Mouse (Mus musculus) C2C12 (cell line): ENCODE data around the gene Krt90.

ENCODE experiments used
- CTCF ChIP-seq: IDR thresholded peaks from one replicate; pipeline ENCODE4 v1.5.1; 2011; ENCODE audit not compliant: control insufficient read depth, insufficient read depth, insufficient read length
- FOSL1 ChIP-seq: IDR thresholded peaks from one replicate; pipeline ENCODE4 v1.8.0; 2011; ENCODE audit warnings: mild to moderate bottlenecking, low read length; ENCODE audit not compliant: poor library complexity, insufficient read depth, severe bottlenecking
- MAX ChIP-seq: IDR thresholded peaks from one replicate; pipeline ENCODE4 v1.6.1; 2011; ENCODE audit warnings: mild to moderate bottlenecking, control low read depth
- MYOD1 ChIP-seq: IDR thresholded peaks from one replicate; pipeline ENCODE4 v1.6.1; 2011; ENCODE audit warnings: low read depth; ENCODE audit not compliant: control insufficient read depth, insufficient read length
- MYOG ChIP-seq: IDR thresholded peaks from one replicate; pipeline ENCODE4 v1.6.1; 2011; ENCODE audit not compliant: control insufficient read depth, insufficient read length; ENCODE audit errors: extremely low read depth
- USF1 ChIP-seq: IDR thresholded peaks from one replicate; pipeline ENCODE4 v1.6.1; 2011; ENCODE audit warnings: low read depth, mild to moderate bottlenecking, control low read depth, moderate library complexity

DNA sequence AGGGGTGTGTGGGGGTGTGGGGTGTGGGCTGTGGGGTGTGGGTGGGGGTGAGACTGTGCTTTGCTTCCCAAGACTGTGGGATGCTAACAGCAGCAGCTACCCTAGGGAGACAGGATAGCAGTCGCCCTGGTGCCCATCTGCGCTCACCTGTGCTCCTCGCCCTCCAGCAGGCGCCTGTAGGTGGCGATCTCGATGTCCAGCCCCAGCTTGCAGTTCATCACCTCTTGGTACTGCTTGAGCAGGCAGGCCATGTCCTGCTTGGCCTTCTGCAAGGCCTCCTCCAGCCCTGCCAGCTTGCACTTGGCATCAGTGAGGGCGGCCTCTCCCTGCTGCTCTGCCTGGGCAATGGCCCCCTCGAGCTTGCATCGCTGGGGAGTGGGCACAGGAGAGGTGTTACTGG, 20.2 kb downstream of the Krt90 start:
- TF ChIP-seq CTCF (no peak), FOSL1 (no peak), USF1 (no peak), MAX (no peak), MYOG (no peak), MYOD1 (no peak)
